In the genomic region with DNA sequence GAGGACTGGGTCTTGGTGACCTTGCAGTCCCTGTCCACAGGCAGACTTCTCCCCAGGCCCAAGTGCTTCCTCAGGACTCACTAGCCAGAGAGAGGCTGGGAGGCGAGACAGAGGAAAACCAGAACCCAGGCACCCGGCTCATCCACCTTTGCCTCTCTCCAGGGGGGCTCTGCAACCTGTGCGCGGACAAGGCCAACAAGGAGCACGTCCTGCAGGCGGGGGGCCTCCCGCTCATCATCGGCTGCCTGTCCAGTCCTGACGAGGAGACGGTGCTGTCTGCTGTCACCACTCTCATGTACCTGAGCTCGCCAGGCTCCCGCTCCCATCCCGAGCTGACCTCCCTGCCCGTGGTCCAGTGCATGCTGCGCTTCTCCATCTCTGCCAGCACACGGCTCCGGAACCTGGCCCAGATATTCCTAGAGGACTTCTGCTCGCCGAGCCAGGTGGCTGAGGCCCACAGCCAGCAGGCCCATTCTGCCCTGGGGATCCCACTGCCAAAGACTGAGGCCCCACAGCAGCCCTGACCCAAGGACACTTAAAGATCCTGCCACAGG, we compare ENCODE assay signal across 21 mouse cellular contexts. TPM values are rescaled to one million over a fixed set of nuclear protein-coding genes. Genes with fewer than 3 reads are reported as not detected.
A peak's percentile ranks its signal among the peaks of the same experiment; 100 is the strongest.
DNase-seq lines count a peak whose midpoint lies in the region; ATAC-seq lines count a peak whose summit lies in the region.
"Had no signal": no experiment of that assay in that cellular context is flagged by ENCODE, and none has a peak within 500 bp of the region (broad histone marks: within the 10 kb centered on the region; RNA-seq: fewer than 3 reads in every experiment).

No protein-coding gene starts in this region.

- no peaks in the 10 kb centered on the region for H3K9me3 ChIP-seq in neural tube, embryonic 13.5 days
- H3K9me3 ChIP-seq: forebrain, embryonic 13.5 days; heart, embryonic 13.5 days had no signal

- H3K27me3 ChIP-seq in neural tube, embryonic 13.5 days = no peaks in the 10 kb centered on the region
- H3K27me3 ChIP-seq: forebrain, embryonic 13.5 days; heart, embryonic 13.5 days had no signal

- peaks cover 23% of the 10 kb centered on the region for H3K4me1 ChIP-seq in neural tube, embryonic 13.5 days (replicated peaks)

- 0 out of 2 replicates have a peak, but pooled peaks cover 24% of the 10 kb centered on the region for H3K36me3 ChIP-seq in neural tube, embryonic 13.5 days

- no peak for ATAC-seq in neural tube, embryonic 13.5 days (ENCODE audit: low read depth)
- ATAC-seq: forebrain, embryonic 13.5 days; hindbrain, embryonic 16.5 days; intestine, embryonic 16.5 days; lung, postnatal 0 days; midbrain, embryonic 16.5 days had no signal

- 88% methylated on average over 19 of the region's 19 CpGs for WGBS in neural tube, embryonic 13.5 days

- H3K4me2 ChIP-seq in neural tube, embryonic 13.5 days = no peak overlapping the region
- H3K4me2 ChIP-seq: forebrain, embryonic 13.5 days; heart, embryonic 13.5 days had no signal

- H3K9ac ChIP-seq in neural tube, embryonic 13.5 days = 0 out of 2 replicates have a peak overlapping the region, but pooled peaks have one; percentile 3
- H3K9ac ChIP-seq: forebrain, embryonic 13.5 days; heart, embryonic 13.5 days had no signal

- no peak overlapping the region for H3K4me3 ChIP-seq in neural tube, embryonic 13.5 days
- H3K4me3 ChIP-seq: forebrain, embryonic 13.5 days; heart, embryonic 13.5 days had no signal

- DNase-seq in heart, adult 11 months = peak; percentile 92
- no peak for DNase-seq in heart, adult 9 months (ENCODE audit: low spot score in 2 of 2)
- no peak for DNase-seq in neural tube, embryonic 10.5 days (ENCODE audit: extremely low spot score, low spot score)
- peak; percentile 57 to 67 for DNase-seq in cerebellum, postnatal 14 days
- DNase-seq in adrenal gland, postnatal 25 days = no peak
- no peak for DNase-seq in layer of hippocampus, adult 11-12 months (ENCODE audit: low spot score)
- DNase-seq: B cell, adult 2 months; gastrocnemius, postnatal 36 days; layer of hippocampus, postnatal 36 days; liver; right cerebral cortex, postnatal 4 days had no signal

- no peak overlapping the region for H3K27ac ChIP-seq in neural tube, embryonic 13.5 days (replicated peaks)
- H3K27ac ChIP-seq: forebrain, embryonic 13.5 days; heart, embryonic 13.5 days; stomach, postnatal 0 days had no signal

RNA-seq across cellular contexts. Expression of a gene that starts 3.0 kb away (rescaled TPM):
- 95.6 and 96.7 TPM in 2 replicates for polyA plus RNA-seq in neural tube, embryonic 13.5 days (2015; fragmentation: Nextera tagmentation; extraction: Ambion mirVana)
- total RNA-seq in adrenal gland, postnatal 25 days (2021) = 131 and 151 TPM in 2 replicates

RNA-seq across cellular contexts. Expression of a gene that starts 13.2 kb away (rescaled TPM):
- polyA plus RNA-seq in neural tube, embryonic 13.5 days (2015; fragmentation: Nextera tagmentation; extraction: Ambion mirVana) = 13.1 and 14.4 TPM in 2 replicates
- total RNA-seq in adrenal gland, postnatal 25 days (2021) = 11.4 and 11.5 TPM in 2 replicates

RNA-seq across cellular contexts. Expression of a gene that starts 25.6 kb away (rescaled TPM):
- 1,262 and 1,276 TPM in 2 replicates for polyA plus RNA-seq in neural tube, embryonic 13.5 days (2015; fragmentation: Nextera tagmentation; extraction: Ambion mirVana)
- 91.7 and 92.8 TPM in 2 replicates for total RNA-seq in adrenal gland, postnatal 25 days (2021)

RNA-seq across cellular contexts. Expression of a gene that starts 26.4 kb away (rescaled TPM):
- polyA plus RNA-seq in neural tube, embryonic 13.5 days (2015; fragmentation: Nextera tagmentation; extraction: Ambion mirVana) = 0.20 TPM in 1 of 2 replicates, not detected in the other
- total RNA-seq in adrenal gland, postnatal 25 days (2021) = not detected in 2 replicates
- total RNA-seq: adrenal gland, adult 18-20 months; heart, postnatal 25 days; layer of hippocampus, postnatal 36 days had no signal
- polyA plus RNA-seq: forebrain, embryonic 13.5 days had no signal

RNA-seq across cellular contexts. Expression of a gene that starts 47.4 kb away (rescaled TPM):
- polyA plus RNA-seq in neural tube, embryonic 13.5 days (2015; fragmentation: Nextera tagmentation; extraction: Ambion mirVana) = 1,158 and 1,175 TPM in 2 replicates
- total RNA-seq in adrenal gland, postnatal 25 days (2021) = 254 and 263 TPM in 2 replicates

Comparison
In these comparisons a context has a peak if more than half of its experiments do, and no peak if none do; other contexts are left out.
1. DNase-seq: peak in heart, adult 11 months (single experiment) and cerebellum, postnatal 14 days (2 of 2); none in heart, adult 9 months (0 of 2), neural tube, embryonic 10.5 days (single experiment), adrenal gland, postnatal 25 days (single experiment) and layer of hippocampus, adult 11-12 months (single experiment).